Mouse (Mus musculus): ENCODE data around the gene Ush1c. TPM values are rescaled to one million over a fixed set of nuclear protein-coding genes. Genes with fewer than 3 reads are reported as not detected.

Ush1c gene
- polyA plus RNA-seq, 1 experiment, result not detected

- 74% methylated on average over 9 of the region's 9 CpGs for WGBS
- TF ChIP-seq CTCF (IDR thresholded peaks at IDR 0.05; ENCODE audit: extremely low read depth, insufficient read depth, insufficient read length, insufficient replicate concordance) (no peak), POLR2A (IDR thresholded peaks at IDR 0.05; ENCODE audit: low read depth, low read length) (no peak)
- Histone ChIP-seq H3K36me3 (ENCODE audit: control insufficient read depth, insufficient read depth, low read length) (no peaks in the 10 kb centered on the region), H3K4me1 (ENCODE audit: control insufficient read depth, insufficient read depth, insufficient read length) (no peaks in the 10 kb centered on the region), H3K27me3 (ENCODE audit: control insufficient read depth, insufficient read depth, low read length) (no peaks in the 10 kb centered on the region), H3K4me3 (ENCODE audit: extremely low read depth, insufficient read depth, insufficient read length) (no peak overlapping the region), H3K27ac (ENCODE audit: insufficient read depth, low read length) (no peak overlapping the region)
- DNase-seq (ENCODE audit: low read depth in 1 of 2, low spot score in 2 of 2), result no peak
Measured at GRCm38 (mm10) chr7:46152819-46153351, 85.4 kb downstream of the Ush1c start.

GRCm38 (mm10) chr7:46147417-46147816 is 90.9 kb downstream of the Ush1c start:
- TF ChIP-seq POLR2A (IDR thresholded peaks at IDR 0.05; ENCODE audit: low read depth, low read length), result no peak
- TF ChIP-seq CTCF (IDR thresholded peaks at IDR 0.05; ENCODE audit: extremely low read depth, insufficient read depth, insufficient read length, insufficient replicate concordance), result no peak
- no peak for DNase-seq (ENCODE audit: low read depth in 1 of 2, low spot score in 2 of 2)
- Histone ChIP-seq H3K27me3 (ENCODE audit: control insufficient read depth, insufficient read depth, low read length) (no peaks in the 10 kb centered on the region), H3K4me3 (ENCODE audit: extremely low read depth, insufficient read depth, insufficient read length) (no peak overlapping the region), H3K27ac (ENCODE audit: insufficient read depth, low read length) (no peak overlapping the region), H3K4me1 (ENCODE audit: control insufficient read depth, insufficient read depth, insufficient read length) (no peaks in the 10 kb centered on the region), H3K36me3 (ENCODE audit: control insufficient read depth, insufficient read depth, low read length) (no peaks in the 10 kb centered on the region)
- 81% methylated on average over 7 of the region's 7 CpGs for WGBS

- Histone ChIP-seq H3K4me3 (ENCODE audit: extremely low read depth, insufficient read depth, insufficient read length) (no peak overlapping the region), H3K4me1 (ENCODE audit: control insufficient read depth, insufficient read depth, insufficient read length) (no peaks in the 10 kb centered on the region), H3K27ac (ENCODE audit: insufficient read depth, low read length) (no peak overlapping the region), H3K36me3 (ENCODE audit: control insufficient read depth, insufficient read depth, low read length) (no peaks in the 10 kb centered on the region), H3K27me3 (ENCODE audit: control insufficient read depth, insufficient read depth, low read length) (no peaks in the 10 kb centered on the region)
- TF ChIP-seq CTCF (IDR thresholded peaks at IDR 0.05; ENCODE audit: extremely low read depth, insufficient read depth, insufficient read length, insufficient replicate concordance) (no peak), POLR2A (IDR thresholded peaks at IDR 0.05; ENCODE audit: low read depth, low read length) (no peak)
- 81% methylated on average over 7 of the region's 7 CpGs for WGBS
- no peak for DNase-seq (ENCODE audit: low read depth in 1 of 2, low spot score in 2 of 2)
Measured at GRCm38 (mm10) chr7:46146675-46147308, 91.5 kb downstream of the Ush1c start.

Other genes with a start within 250 kb of the Ush1c start
- gene Abcc6, start 208.2 kb downstream of the Ush1c start, polyA plus RNA-seq (2012; rRNA removed), result 0.05 and 0.08 TPM in 2 replicates
- gene Nomo1, start 204.8 kb downstream of the Ush1c start, polyA plus RNA-seq (2012; rRNA removed), result 21.1 and 22.5 TPM in 2 replicates
- gene Kcnj11, start 137.7 kb downstream of the Ush1c start, polyA plus RNA-seq (2012; rRNA removed), result not detected in 2 replicates
- 0.02 and 0.08 TPM in 2 replicates for gene Abcc8, start 58.5 kb downstream of the Ush1c start, polyA plus RNA-seq (2012; rRNA removed)
- not detected in 2 replicates for gene Otog, start 2.5 kb upstream of the Ush1c start, polyA plus RNA-seq (2012; rRNA removed)
- 0.06 and 0.13 TPM in 2 replicates for gene Myod1, start 138.0 kb upstream of the Ush1c start, polyA plus RNA-seq (2012; rRNA removed)
- 1.2 and 1.4 TPM in 2 replicates for gene Kcnc1, start 158.0 kb upstream of the Ush1c start, polyA plus RNA-seq (2012; rRNA removed)